9 mouse cellular contexts compared by ENCODE assay signal in the genomic region with DNA sequence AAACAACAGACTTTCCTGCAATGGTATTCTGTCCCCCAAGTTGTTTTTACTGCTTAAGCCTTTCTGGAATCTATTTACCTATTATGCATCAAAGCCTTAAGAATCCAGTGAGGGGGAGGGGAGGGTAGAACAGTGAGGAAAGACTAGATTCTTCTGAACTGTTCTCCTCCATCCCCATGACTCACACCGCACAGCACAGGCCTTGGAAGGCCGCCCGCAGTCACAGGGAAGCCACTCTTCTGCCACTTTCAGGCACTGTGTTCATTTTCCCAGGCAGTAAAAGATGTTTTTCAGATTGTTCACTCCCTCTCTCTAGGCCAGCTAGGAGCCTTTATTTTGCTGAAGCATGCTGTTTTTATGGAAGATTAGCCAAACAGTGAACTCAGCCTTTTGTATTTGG. TPM values are rescaled to one million over a fixed set of nuclear protein-coding genes. Genes with fewer than 3 reads are reported as not detected.
DNase-seq lines count a peak whose midpoint lies in the region; ATAC-seq lines count a peak whose summit lies in the region.
"Had no signal": no experiment of that assay in that cellular context is flagged by ENCODE, and none has a peak within 500 bp of the region (broad histone marks: within the 10 kb centered on the region; RNA-seq: fewer than 3 reads in every experiment).

No protein-coding gene starts in this region.

- 52% methylated on average over 3 of the region's 3 CpGs for WGBS in forebrain, embryonic 15.5 days

- intact Hi-C loops in left cerebral cortex, postnatal 4 days (cut with DNase I): no loop called here

- H3K27me3 ChIP-seq in forebrain, embryonic 15.5 days: no peaks in the 10 kb centered on the region
- H3K27me3 ChIP-seq: midbrain, embryonic 12.5 days had no signal

- no peak overlapping the region for H3K4me3 ChIP-seq in forebrain, embryonic 15.5 days
- H3K4me3 ChIP-seq: midbrain, embryonic 12.5 days had no signal

- no peaks in the 10 kb centered on the region for H3K9me3 ChIP-seq in forebrain, embryonic 15.5 days
- H3K9me3 ChIP-seq: midbrain, embryonic 12.5 days had no signal

- no peak overlapping the region for H3K4me2 ChIP-seq in forebrain, embryonic 15.5 days (replicated peaks)
- H3K4me2 ChIP-seq: midbrain, embryonic 12.5 days had no signal

- H3K4me1 ChIP-seq in forebrain, embryonic 15.5 days: peaks cover 21% of the 10 kb centered on the region

- peak overlapping the region; percentile 13; the same call in 1 of the 2 replicates for H3K27ac ChIP-seq in forebrain, embryonic 15.5 days (replicated peaks)
- H3K27ac ChIP-seq: midbrain, embryonic 12.5 days had no signal

- H3K36me3 ChIP-seq in forebrain, embryonic 15.5 days: no peaks in the 10 kb centered on the region
- H3K36me3 ChIP-seq: midbrain, embryonic 12.5 days had no signal

- peak; percentile 87 for ATAC-seq in frontal cortex, adult (ENCODE audit: low TSS enrichment)
- ATAC-seq in forebrain, embryonic 15.5 days (replicated peaks): peak; percentile 68
- no peak for ATAC-seq in inflammation-experienced regulatory T-cells, adult 6 months
- no peak for ATAC-seq in megakaryocyte-erythroid progenitor cell, adult 5-6 weeks (replicated peaks; ENCODE audit: low FRiP score, low TSS enrichment, poor library complexity, severe bottlenecking)

- DNase-seq in frontal cortex, postnatal 25 days (ENCODE audit: low spot score in 2 of 2): no peak
- DNase-seq in ovary, adult 18-20 months (ENCODE audit: low spot score): peak; percentile 67
- no peak for DNase-seq in ovary, postnatal 10 days (ENCODE audit: low spot score)
- DNase-seq in left cerebral cortex, postnatal 4 days: peak; percentile 53

- H3K9ac ChIP-seq in forebrain, embryonic 15.5 days (replicated peaks): no peak overlapping the region
- H3K9ac ChIP-seq: midbrain, embryonic 12.5 days had no signal

RNA-seq across cellular contexts. Expression of a gene that starts 46.8 kb away (rescaled TPM):
- polyA plus RNA-seq in forebrain, embryonic 15.5 days (2015; fragmentation: Nextera tagmentation; extraction: Ambion mirVana): 39.8 and 46.6 TPM in 2 replicates
- total RNA-seq in left cerebral cortex, postnatal 4 days (2021): 10 to 100 TPM; 28.3 to 28.7 TPM
- 10 to 100 TPM; 18.6 to 40.0 (median 25.5) TPM for polyA plus RNA-seq in inflammation-experienced regulatory T-cells, adult 6 months (2017; shearing (Covaris generic))
- total RNA-seq in megakaryocyte-erythroid progenitor cell, adult 5-6 weeks (2014; fragmentation: Nextera tagmentation): 33.3 and 42.7 TPM in 2 replicates
- total RNA-seq in megakaryocyte-erythroid progenitor cell, adult 5-6 weeks (2017): 24.8 and 30.4 TPM in 2 replicates

RNA-seq across cellular contexts. Expression of a gene that starts 46.9 kb away (rescaled TPM):
- 51.3 and 56.3 TPM in 2 replicates for polyA plus RNA-seq in forebrain, embryonic 15.5 days (2015; fragmentation: Nextera tagmentation; extraction: Ambion mirVana)
- total RNA-seq in left cerebral cortex, postnatal 4 days (2021): 10 to 100 TPM; 31.7 to 33.5 TPM
- 10 to 100 TPM; 52.3 to 62.0 (median 56.7) TPM for polyA plus RNA-seq in inflammation-experienced regulatory T-cells, adult 6 months (2017; shearing (Covaris generic))
- total RNA-seq in megakaryocyte-erythroid progenitor cell, adult 5-6 weeks (2014; fragmentation: Nextera tagmentation): 52.6 and 57.6 TPM in 2 replicates
- total RNA-seq in megakaryocyte-erythroid progenitor cell, adult 5-6 weeks (2017): 60.9 and 74.7 TPM in 2 replicates

Comparison
In these comparisons a context has a peak if more than half of its experiments do, and no peak if none do; other contexts are left out.
1. DNase-seq: peak in ovary, adult 18-20 months (single experiment) and left cerebral cortex, postnatal 4 days (single experiment); none in frontal cortex, postnatal 25 days (0 of 2) and ovary, postnatal 10 days (single experiment).
2. ATAC-seq: peak in frontal cortex, adult (single experiment) and forebrain, embryonic 15.5 days (single experiment); none in inflammation-experienced regulatory T-cells, adult 6 months (single experiment) and megakaryocyte-erythroid progenitor cell, adult 5-6 weeks (single experiment).